Mouse (Mus musculus) stomach, postnatal 0 days (tissue): Measurements from ENCODE around the gene Gadd45gip1. TPM values are rescaled to one million over a fixed set of nuclear protein-coding genes. Genes with fewer than 3 reads are reported as not detected.

Source experiments
- ATAC-seq: fragments of 200-750 bp; cut with Nextera tagmentation; 2 replicates; pipeline ENCODE4 v1.8.0; 2017; ENCODE audit not compliant: low FRiP score, low TSS enrichment
- DNase-seq: peaks from one replicate; pipeline ENCODE4 v3.0.0-alpha.2; 2016; ENCODE audit warnings: low spot score
- H3K27ac ChIP-seq: fragments of 300-500 bp; sonication (generic); replicated peaks from 2 replicates; pipeline ENCODE4 v1.5.1; 2014; ENCODE audit warnings: mild to moderate bottlenecking, control low read depth
- H3K27me3 ChIP-seq: fragments of 300-500 bp; sonication (generic); 2 replicates; pipeline ENCODE4 v1.6.1; 2014; ENCODE audit warnings: low read length; ENCODE audit not compliant: control insufficient read depth, insufficient read depth
- H3K36me3 ChIP-seq: fragments of 300-500 bp; sonication (generic); 2 replicates; pipeline ENCODE4 v1.6.1; 2014; ENCODE audit warnings: low read length, mixed read lengths; ENCODE audit not compliant: control insufficient read depth, insufficient read depth
- H3K4me1 ChIP-seq: fragments of 300-500 bp; sonication (generic); replicated peaks from 2 replicates; pipeline ENCODE4 v1.6.1; 2014; ENCODE audit warnings: antibody characterized with exemption; ENCODE audit not compliant: control insufficient read depth, insufficient read depth
- H3K4me2 ChIP-seq: fragments of 300-500 bp; sonication (generic); replicated peaks from 2 replicates; pipeline ENCODE4 v1.6.1; 2014; ENCODE audit warnings: low read depth, mild to moderate bottlenecking, control low read depth, moderate library complexity
- H3K4me3 ChIP-seq: fragments of 300-500 bp; sonication (generic); 2 replicates; pipeline ENCODE4 v1.5.1; 2014; ENCODE audit warnings: low read depth, low read length, control low read depth
- H3K9ac ChIP-seq: fragments of 300-500 bp; sonication (generic); 2 replicates; pipeline ENCODE4 v1.6.1; 2014; ENCODE audit warnings: mild to moderate bottlenecking, low read length, control low read depth, mixed read lengths
- H3K9me3 ChIP-seq: fragments of 300-500 bp; sonication (generic); 2 replicates; pipeline ENCODE4 v1.6.1; 2016; ENCODE audit warnings: low read length; ENCODE audit not compliant: control insufficient read depth
- CTCF ChIP-seq: IDR thresholded peaks from 2 replicates; pipeline ENCODE4 v1.5.1; 2016; ENCODE audit warnings: antibody characterized with exemption, low read depth, mild to moderate bottlenecking, moderate library complexity
- EP300 ChIP-seq: optimal IDR thresholded peaks from 2 replicates; pipeline ENCODE3; 2016; ENCODE audit warnings: antibody characterized with exemption
- WGBS: fragments of 180-500 bp; shearing (Covaris S2); extraction: QIAGEN DNeasy Blood & Tissue Kit; methylation state at CpG from one replicate; pipeline ENCODE4 v1.1.7; 2014; 5-methylcytosine and 5-hydroxymethylcytosine counted together
- polyA plus RNA-seq: library from polyadenylated mRNA; unstranded; fragments of >200 nt; fragmentation: Nextera tagmentation; extraction: Ambion mirVana; gene quantifications from 2 replicates; pipeline ENCODE4 v1.2.1, GENCODE M21; 2015

Gadd45gip1 gene
- polyA plus RNA-seq, 1 experiment from 2014 or later = 38.5 TPM

- DNase-seq = peak; percentile 80
- no peaks in the 10 kb centered on the region for H3K27me3 ChIP-seq
These were observed 42.4 kb upstream of the Gadd45gip1 start for GRCm38 (mm10) chr8:84788896-84789295.

GRCm38 (mm10) chr8:84789345-84789744, 42.0 kb upstream of the Gadd45gip1 start:
- Histone ChIP-seq H3K4me3 (no peak overlapping the region), H3K27me3 (no peaks in the 10 kb centered on the region), H3K27ac (peak overlapping the region; percentile 53), H3K9me3 (no peaks in the 10 kb centered on the region), H3K4me2 (peak overlapping the region; percentile 8), H3K36me3 (0 out of 2 replicates have a peak, but pooled peaks cover 2% of the 10 kb centered on the region), H3K4me1 (peaks cover 45% of the 10 kb centered on the region), H3K9ac (no peak overlapping the region)
- WGBS = 54% methylated on average over 5 of the region's 5 CpGs
- DNase-seq (no peak), ATAC-seq (no peak)
- TF ChIP-seq EP300 = no peak
- TF ChIP-seq CTCF = no peak

More at GRCm38 (mm10) chr8:84788896-84789295, 42.4 kb upstream of the Gadd45gip1 start:
- Histone ChIP-seq H3K9me3 (no peaks in the 10 kb centered on the region), H3K27ac (peak overlapping the region; percentile 53), H3K36me3 (0 out of 2 replicates have a peak, but pooled peaks cover 2% of the 10 kb centered on the region), H3K4me2 (peak overlapping the region; percentile 8), H3K4me1 (peaks cover 43% of the 10 kb centered on the region), H3K9ac (no peak overlapping the region), H3K4me3 (no peak overlapping the region)
- ATAC-seq = no peak; the same call in 1 of the 2 replicates
- no peak for TF ChIP-seq CTCF
- TF ChIP-seq EP300 = no peak
- 7% methylated on average over 11 of the region's 11 CpGs for WGBS

- Histone ChIP-seq H3K4me3 (no peak overlapping the region), H3K4me1 (peaks cover 42% of the 10 kb centered on the region), H3K9me3 (no peaks in the 10 kb centered on the region), H3K9ac (no peak overlapping the region), H3K27ac (peak overlapping the region; percentile 53; the same call in 1 of the 2 replicates), H3K27me3 (no peaks in the 10 kb centered on the region), H3K4me2 (no peak overlapping the region), H3K36me3 (0 out of 2 replicates have a peak, but pooled peaks cover 2% of the 10 kb centered on the region)
- 59% methylated on average over 9 of the region's 9 CpGs for WGBS
- TF ChIP-seq CTCF = no peak
- DNase-seq (no peak), ATAC-seq (no peak)
These were observed 41.4 kb upstream of the Gadd45gip1 start for GRCm38 (mm10) chr8:84789855-84790486.

DNA sequence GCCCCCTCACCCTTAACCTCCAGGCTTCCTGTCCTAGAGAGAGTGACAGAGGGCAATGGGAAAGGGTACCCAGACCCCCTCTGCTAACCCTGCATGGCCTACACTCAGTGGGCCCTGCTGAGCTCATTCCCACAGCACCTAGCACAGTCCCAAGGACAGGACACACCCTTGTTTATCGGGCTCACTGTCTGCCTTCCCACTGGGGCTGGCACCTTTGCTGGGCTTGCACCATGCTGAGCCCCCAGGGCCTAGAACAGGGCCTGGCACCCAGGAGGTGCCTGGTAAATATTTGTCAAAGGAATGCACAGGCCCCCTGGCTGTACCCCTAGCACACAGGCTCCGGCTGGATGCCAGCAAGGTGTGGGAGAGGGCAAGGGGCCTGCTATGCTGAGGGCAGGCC, 40.8 kb upstream of the Gadd45gip1 start:
- Histone ChIP-seq H3K9me3 (no peaks in the 10 kb centered on the region), H3K27ac (no peak overlapping the region), H3K4me2 (peak overlapping the region; percentile 5; the same call in 1 of the 2 replicates), H3K27me3 (no peaks in the 10 kb centered on the region), H3K4me1 (peaks cover 39% of the 10 kb centered on the region), H3K4me3 (no peak overlapping the region), H3K36me3 (0 out of 2 replicates have a peak, but pooled peaks cover 2% of the 10 kb centered on the region), H3K9ac (no peak overlapping the region)
- no peak for TF ChIP-seq EP300
- TF ChIP-seq CTCF = peak; percentile 20; the same call in 1 of the 2 replicates
- DNase-seq (peak; percentile 60), ATAC-seq (peak; percentile 61; the same call in 1 of the 2 replicates)
- WGBS = 29% methylated on average over 2 of the region's 2 CpGs

GRCm38 (mm10) chr8:84792429-84792947, 38.8 kb upstream of the Gadd45gip1 start:
- TF ChIP-seq EP300 (no peak), CTCF (no peak)
- no peaks in the 10 kb centered on the region for H3K27me3 ChIP-seq
- no peak overlapping the region for H3K27ac ChIP-seq
- no peaks in the 10 kb centered on the region for H3K9me3 ChIP-seq
- 76% methylated on average over 12 of the region's 12 CpGs for WGBS
- H3K4me2 ChIP-seq = no peak overlapping the region
- ATAC-seq (no peak), DNase-seq (no peak)
- no peak overlapping the region for H3K4me3 ChIP-seq
- H3K4me1 ChIP-seq = peaks cover 27% of the 10 kb centered on the region
- no peak overlapping the region for H3K9ac ChIP-seq
- H3K36me3 ChIP-seq = no peaks in the 10 kb centered on the region

GRCm38 (mm10) chr8:84793134-84793533, 38.2 kb upstream of the Gadd45gip1 start:
- H3K4me2 ChIP-seq = no peak overlapping the region

More at GRCm38 (mm10) chr8:84793134-84793533, 38.2 kb upstream of the Gadd45gip1 start:
- Histone ChIP-seq H3K36me3 (no peaks in the 10 kb centered on the region; the same call in 1 of the 2 replicates), H3K9ac (no peak overlapping the region), H3K27ac (no peak overlapping the region; the same call in 1 of the 2 replicates), H3K9me3 (no peaks in the 10 kb centered on the region), H3K4me1 (peaks cover 29% of the 10 kb centered on the region), H3K4me3 (no peak overlapping the region), H3K27me3 (no peaks in the 10 kb centered on the region)
- WGBS = 76% methylated on average over 9 of the region's 9 CpGs
- ATAC-seq (no peak), DNase-seq (no peak)
- TF ChIP-seq EP300 (no peak), CTCF (no peak)
